Mouse (Mus musculus) kidney, postnatal 0 days (tissue): ENCODE measurements around the gene Lhb. TPM values are rescaled to one million over a fixed set of nuclear protein-coding genes. Genes with fewer than 3 reads are reported as not detected.

ENCODE experiments used
- ATAC-seq: fragments of 200-750 bp; cut with Nextera tagmentation; replicated peaks from 2 replicates; pipeline ENCODE4 v1.8.0; 2017; ENCODE audit warnings: low read depth, moderate number of reproducible peaks, moderate TSS enrichment, moderate library complexity; ENCODE audit not compliant: low FRiP score
- DNase-seq: peaks from one replicate; pipeline ENCODE4 v3.0.0-alpha.2; 2016; ENCODE audit warnings: low spot score
- H3K27ac ChIP-seq: fragments of 300-500 bp; sonication (generic); 2 replicates; pipeline ENCODE4 v1.5.1; 2014; ENCODE audit warnings: mild to moderate bottlenecking
- H3K27me3 ChIP-seq: fragments of 300-500 bp; sonication (generic); 2 replicates; pipeline ENCODE4 v1.6.1; 2014; ENCODE audit warnings: low read length, mixed read lengths; ENCODE audit not compliant: insufficient read depth
- H3K36me3 ChIP-seq: fragments of 300-500 bp; sonication (generic); 2 replicates; pipeline ENCODE4 v1.6.1; 2014; ENCODE audit warnings: low read length, mixed read lengths; ENCODE audit not compliant: insufficient read depth
- H3K4me1 ChIP-seq: fragments of 300-500 bp; sonication (generic); replicated peaks from 2 replicates; pipeline ENCODE4 v1.6.1; 2014; ENCODE audit warnings: antibody characterized with exemption, low read length, mixed read lengths; ENCODE audit not compliant: insufficient read depth
- H3K4me2 ChIP-seq: fragments of 300-500 bp; sonication (generic); 2 replicates; pipeline ENCODE4 v1.6.1; 2014; ENCODE audit warnings: mild to moderate bottlenecking, low read length, moderate library complexity, mixed read lengths
- H3K4me3 ChIP-seq: fragments of 300-500 bp; sonication (generic); replicated peaks from 2 replicates; pipeline ENCODE4 v1.5.1; 2014; ENCODE audit warnings: low read depth, low read length
- H3K9ac ChIP-seq: fragments of 300-500 bp; sonication (generic); 2 replicates; pipeline ENCODE4 v1.6.1; 2014; ENCODE audit warnings: low read depth, low read length
- H3K9me3 ChIP-seq: fragments of 300-500 bp; sonication (generic); replicated peaks from 2 replicates; pipeline ENCODE4 v1.6.1; 2016; ENCODE audit warnings: low read length, inconsistent platforms, mixed read lengths
- CTCF ChIP-seq: IDR thresholded peaks from 2 replicates; pipeline ENCODE4 v1.5.1; 2016; ENCODE audit warnings: antibody characterized with exemption, low read depth, mild to moderate bottlenecking, moderate library complexity
- WGBS: fragments of 180-500 bp; shearing (Covaris S2); extraction: QIAGEN DNeasy Blood & Tissue Kit; methylation state at CpG from one replicate; pipeline ENCODE4 v1.1.7; 2014; 5-methylcytosine and 5-hydroxymethylcytosine counted together
- polyA plus RNA-seq: library from polyadenylated mRNA; unstranded; fragments of >200 nt; fragmentation: Nextera tagmentation; extraction: Ambion mirVana; gene quantifications from 2 replicates; pipeline ENCODE4 v1.2.1, GENCODE M21; 2015

The Lhb gene
- polyA plus RNA-seq, 1 experiment from 2014 or later = not detected

- Histone ChIP-seq H3K27me3 (no peaks in the 10 kb centered on the region), H3K27ac (peak overlapping the region; percentile 62), H3K36me3 (0 out of 2 replicates have a peak, but pooled peaks cover 6% of the 10 kb centered on the region), H3K9me3 (no peaks in the 10 kb centered on the region), H3K4me1 (peaks cover 30% of the 10 kb centered on the region), H3K4me2 (peak overlapping the region; percentile 64), H3K4me3 (peak overlapping the region; percentile 46), H3K9ac (peak overlapping the region; percentile 70)
- 1% methylated on average over 16 of the region's 16 CpGs for WGBS
- DNase-seq (no peak), ATAC-seq (no peak)
- TF ChIP-seq CTCF = no peak
Observed at GRCm38 (mm10) chr7:45435038-45435437, 14.4 kb downstream of the Lhb start.

DNA sequence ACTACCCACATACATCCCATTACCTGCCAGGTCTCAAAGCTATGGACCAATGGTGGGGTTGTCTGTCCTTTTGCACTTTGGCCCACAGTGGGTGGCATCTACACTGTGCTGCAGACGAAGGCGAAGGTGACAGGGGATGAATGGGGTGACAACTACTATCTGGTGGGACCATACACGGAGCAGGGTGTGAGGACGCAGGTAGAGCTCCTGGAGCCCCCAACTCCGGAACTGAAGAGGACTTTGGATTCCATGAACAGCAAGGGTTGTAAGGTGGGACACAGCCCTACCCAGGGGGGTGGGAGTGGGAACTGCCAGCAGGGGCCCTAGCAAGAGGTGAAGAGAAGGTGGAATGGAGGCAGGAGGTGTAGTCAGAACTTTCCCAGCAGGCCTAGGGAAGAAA is 15.8 kb downstream of the Lhb start:
- no peak overlapping the region for H3K4me3 ChIP-seq
- no peak for ATAC-seq
- no peak for DNase-seq
- no peak overlapping the region for H3K9ac ChIP-seq
- H3K27ac ChIP-seq = no peak overlapping the region
- no peaks in the 10 kb centered on the region for H3K27me3 ChIP-seq
- no peak for TF ChIP-seq CTCF
- no peaks in the 10 kb centered on the region for H3K9me3 ChIP-seq
- peak overlapping the region; percentile 64; the same call in 1 of the 2 replicates for H3K4me2 ChIP-seq
- H3K4me1 ChIP-seq = peaks cover 30% of the 10 kb centered on the region
- 97% methylated on average over 5 of the region's 5 CpGs for WGBS
- 0 out of 2 replicates have a peak, but pooled peaks cover 1% of the 10 kb centered on the region for H3K36me3 ChIP-seq

- Histone ChIP-seq H3K4me2 (no peak overlapping the region; the same call in 1 of the 2 replicates), H3K9me3 (no peaks in the 10 kb centered on the region), H3K36me3 (0 out of 2 replicates have a peak, but pooled peaks cover 5% of the 10 kb centered on the region), H3K4me1 (peaks cover 30% of the 10 kb centered on the region), H3K4me3 (no peak overlapping the region), H3K27ac (0 out of 2 replicates have a peak overlapping the region, but pooled peaks have one; percentile 13), H3K27me3 (no peaks in the 10 kb centered on the region), H3K9ac (no peak overlapping the region)
- no peak for TF ChIP-seq CTCF
- WGBS = 42% methylated on average over 6 of the region's 6 CpGs
- DNase-seq (no peak), ATAC-seq (no peak)
Observed at GRCm38 (mm10) chr7:45437046-45437445, 16.4 kb downstream of the Lhb start.

DNA sequence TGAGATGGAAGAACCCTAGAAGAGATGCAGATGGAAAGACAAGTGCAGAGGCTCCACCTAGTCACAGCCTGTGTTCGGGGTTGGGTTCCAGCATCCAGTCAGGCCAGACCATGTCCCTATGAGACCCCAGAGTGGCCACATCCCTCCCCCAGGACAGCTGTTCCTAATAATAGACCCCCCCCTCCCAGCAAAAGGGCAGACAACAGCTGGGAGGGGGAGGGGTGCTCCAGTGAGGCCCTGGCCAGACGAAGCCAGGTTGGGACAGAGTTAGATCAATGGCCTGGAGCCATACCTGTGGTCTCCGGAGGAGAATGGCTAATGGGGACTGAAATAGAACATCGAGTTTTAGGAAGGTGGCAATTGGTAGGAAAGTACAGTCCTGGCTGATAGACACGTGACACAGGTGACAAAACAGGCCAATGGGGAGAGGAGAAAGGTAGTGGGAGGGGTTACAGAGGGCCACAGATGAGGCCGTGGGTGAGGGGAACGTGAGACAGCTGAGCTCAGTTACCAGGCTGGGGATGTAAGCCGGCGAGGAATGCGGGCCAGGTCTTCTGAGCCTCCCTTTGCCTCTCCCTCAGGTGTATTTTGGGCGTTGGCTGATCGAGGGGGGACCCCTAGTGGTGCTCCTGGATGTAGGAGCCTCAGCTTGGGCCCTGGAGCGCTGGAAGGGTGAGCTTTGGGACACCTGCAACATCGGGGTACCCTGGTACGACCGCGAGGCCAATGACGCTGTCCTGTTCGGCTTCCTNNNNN is 17.1 kb downstream of the Lhb start, which contains the start of gene Ruvbl2:
Ruvbl2 (minus strand) TSS at position 576 of the 756 bp plus-strand sequence.
- H3K27me3 ChIP-seq = no peaks in the 10 kb centered on the region
- no peaks in the 10 kb centered on the region for H3K9me3 ChIP-seq
- no peak for DNase-seq
- no peak for ATAC-seq
- TF ChIP-seq CTCF = peak; percentile 59
- H3K9ac ChIP-seq = peak within 1 kb of the TSS; percentile 27; the same call in 1 of the 2 replicates
- WGBS = 27% methylated on average over 19 of the region's 19 CpGs
- H3K4me2 ChIP-seq = peak within 1 kb of the TSS; percentile 25; the same call in 1 of the 2 replicates
- H3K4me3 ChIP-seq = no peak within 1 kb of the TSS
- 0 out of 2 replicates have a peak within 1 kb of the TSS, but pooled peaks have one; percentile 13 for H3K27ac ChIP-seq
- 0 out of 2 replicates have a peak, but pooled peaks cover 10% of the 10 kb centered on the region for H3K36me3 ChIP-seq
- peaks cover 30% of the 10 kb centered on the region for H3K4me1 ChIP-seq

DNA sequence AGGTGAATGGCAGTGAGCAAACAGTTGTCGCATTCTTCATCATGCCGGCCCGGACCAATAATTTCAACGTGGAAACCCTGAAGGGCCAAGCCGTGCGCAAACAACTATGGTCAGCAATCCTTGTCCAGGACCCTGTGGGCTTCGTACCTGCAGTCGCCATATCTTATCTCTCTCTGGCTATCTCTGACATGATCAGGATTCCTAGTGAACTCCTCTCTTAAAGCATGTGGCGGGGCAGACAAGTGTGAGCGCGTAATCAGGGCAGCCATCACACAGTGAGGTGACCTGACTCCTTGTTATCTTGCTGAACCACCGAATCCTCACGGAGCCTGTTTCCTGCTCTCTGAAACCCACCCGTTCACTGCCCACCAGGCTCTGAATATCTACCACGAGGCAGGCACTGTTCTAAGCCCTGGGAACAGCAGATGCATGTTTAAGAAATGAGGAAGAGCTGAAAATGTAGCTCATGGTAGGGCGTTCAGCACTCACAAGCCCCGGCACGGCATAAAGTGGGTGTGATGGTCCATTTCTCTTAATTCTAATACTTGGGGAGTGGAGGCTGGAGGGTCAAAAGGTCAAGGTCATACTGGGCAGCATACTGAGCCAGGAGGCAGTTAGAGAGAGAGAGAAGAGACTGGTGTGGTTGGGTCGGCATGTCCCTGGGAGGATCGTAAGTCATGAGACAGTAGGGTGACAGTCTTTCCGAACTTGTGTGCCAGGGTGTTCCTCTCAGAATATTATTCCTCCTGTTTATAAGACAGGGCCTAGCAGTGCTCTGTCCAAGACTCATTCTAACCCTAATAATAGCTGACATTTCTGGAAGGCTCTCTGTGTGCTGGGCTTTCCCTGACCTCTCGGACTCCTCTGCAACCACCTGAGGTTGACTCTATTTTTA is 23.2 kb downstream of the Lhb start:
- H3K27ac ChIP-seq = no peak overlapping the region
- H3K36me3 ChIP-seq = peaks cover 34% of the 10 kb centered on the region
- no peaks in the 10 kb centered on the region for H3K9me3 ChIP-seq
- no peak for TF ChIP-seq CTCF
- no peaks in the 10 kb centered on the region for H3K27me3 ChIP-seq
- H3K4me1 ChIP-seq = no peaks in the 10 kb centered on the region
- no peak overlapping the region for H3K4me2 ChIP-seq
- no peak overlapping the region for H3K4me3 ChIP-seq
- DNase-seq = no peak
- 83% methylated on average over 22 of the region's 22 CpGs for WGBS
- no peak for ATAC-seq
- H3K9ac ChIP-seq = no peak overlapping the region

DNA sequence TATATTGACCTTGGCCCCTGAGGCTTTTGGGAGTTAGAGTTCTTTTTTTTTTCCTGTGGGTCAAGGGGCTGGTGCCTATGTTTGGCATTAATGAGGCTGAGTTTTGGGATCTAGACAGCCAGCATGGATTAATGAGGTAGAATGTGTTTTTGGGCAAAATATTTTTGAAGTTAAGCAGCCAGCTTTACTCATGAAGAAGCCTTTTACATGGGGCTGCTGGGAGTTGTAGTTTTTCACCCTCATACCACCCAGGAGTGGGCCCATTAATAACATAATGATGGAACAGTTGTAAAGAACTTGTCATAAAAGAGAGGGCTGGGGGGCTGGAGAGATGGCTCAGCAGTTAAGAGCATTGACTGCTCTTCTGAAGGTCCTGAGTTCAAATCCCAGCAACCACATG is 26.0 kb downstream of the Lhb start:
- Histone ChIP-seq H3K4me2 (no peak overlapping the region), H3K4me1 (no peaks in the 10 kb centered on the region), H3K36me3 (peaks cover 38% of the 10 kb centered on the region), H3K27ac (no peak overlapping the region), H3K9me3 (no peaks in the 10 kb centered on the region), H3K9ac (no peak overlapping the region), H3K27me3 (no peaks in the 10 kb centered on the region), H3K4me3 (no peak overlapping the region)
- DNase-seq (no peak), ATAC-seq (no peak)
- no peak for TF ChIP-seq CTCF
